Mouse (Mus musculus): Measurements from ENCODE around the gene Hyal6. TPM values are rescaled to one million over a fixed set of nuclear protein-coding genes. Genes with fewer than 3 reads are reported as not detected.

The Hyal6 gene
- polyA plus RNA-seq, 1 experiment = 0.01 TPM

DNA sequence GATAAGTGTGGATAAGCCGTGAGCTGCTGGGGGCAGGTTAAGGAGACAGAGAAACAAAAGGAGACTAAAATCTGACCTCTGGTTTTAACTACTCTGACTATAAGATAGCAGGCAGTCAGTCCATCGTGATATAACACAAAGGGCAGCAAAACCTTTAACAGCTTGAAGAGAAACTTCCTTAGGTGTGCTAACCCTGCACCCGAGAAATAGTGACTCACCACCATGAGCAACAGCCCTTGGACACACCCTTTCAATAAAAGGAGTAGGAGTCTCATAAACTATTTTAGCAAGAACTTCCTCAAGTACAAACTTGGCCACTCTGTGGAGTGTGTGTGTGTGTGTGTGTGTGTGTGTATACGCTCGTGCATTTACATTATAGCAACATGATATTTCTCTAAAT, 26.0 kb upstream of the Hyal6 start:
- TF ChIP-seq FOSL1 (IDR thresholded peaks at IDR 0.05; ENCODE audit: insufficient read depth, low read length, poor library complexity, severe bottlenecking) = no peak
- no peak overlapping the region for H3ac ChIP-seq (ENCODE audit: control insufficient read depth, insufficient read length, low read depth)
- H3K4me3 ChIP-seq (ENCODE audit: insufficient read depth, poor library complexity, severe bottlenecking) = no peak overlapping the region
- H3K79me2 ChIP-seq (ENCODE audit: control insufficient read depth, insufficient read depth) = no peaks in the 10 kb centered on the region
- no peaks in the 10 kb centered on the region for H3K79me3 ChIP-seq (ENCODE audit: low read depth)
- H3K27me3 ChIP-seq (ENCODE audit: control insufficient read depth, insufficient read depth, insufficient read length) = no peaks in the 10 kb centered on the region
- H3K36me3 ChIP-seq (ENCODE audit: control insufficient read depth, insufficient read depth) = no peaks in the 10 kb centered on the region

DNA sequence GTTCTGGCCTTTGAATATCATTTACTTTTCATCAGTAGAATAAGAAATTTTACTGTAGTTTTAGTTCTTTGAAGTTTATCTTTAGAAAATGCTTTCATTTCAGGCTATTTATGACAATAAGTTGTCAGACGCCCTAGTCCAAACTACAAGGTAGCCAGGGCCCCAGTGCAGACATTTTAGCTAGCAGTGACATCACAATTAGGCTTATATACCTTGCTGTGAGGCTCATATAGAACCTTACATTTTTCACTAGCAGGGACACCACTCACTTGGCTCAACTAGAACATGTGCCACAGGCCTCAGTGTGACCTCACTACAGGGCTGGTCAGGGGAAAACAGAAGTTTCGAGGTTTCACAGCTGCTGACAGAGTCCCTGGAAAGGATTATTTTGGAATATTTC, 25.5 kb upstream of the Hyal6 start:
- no peaks in the 10 kb centered on the region for H3K79me2 ChIP-seq (ENCODE audit: control insufficient read depth, insufficient read depth)
- no peak overlapping the region for H3ac ChIP-seq (ENCODE audit: control insufficient read depth, insufficient read length, low read depth)
- H3K36me3 ChIP-seq (ENCODE audit: control insufficient read depth, insufficient read depth) = no peaks in the 10 kb centered on the region
- H3K27me3 ChIP-seq (ENCODE audit: control insufficient read depth, insufficient read depth, insufficient read length) = no peaks in the 10 kb centered on the region
- H3K79me3 ChIP-seq (ENCODE audit: low read depth) = no peaks in the 10 kb centered on the region
- H3K4me3 ChIP-seq (ENCODE audit: insufficient read depth, poor library complexity, severe bottlenecking) = no peak overlapping the region
- no peak for TF ChIP-seq MYOG (IDR thresholded peaks at IDR 0.05; ENCODE audit: control insufficient read depth, extremely low read depth, insufficient read length)
- no peak for TF ChIP-seq CTCF (IDR thresholded peaks at IDR 0.05; ENCODE audit: control insufficient read depth, insufficient read depth, insufficient read length)
- no peak for TF ChIP-seq MAX (IDR thresholded peaks at IDR 0.05)
- TF ChIP-seq MYOD1 (IDR thresholded peaks at IDR 0.05; ENCODE audit: control insufficient read depth, insufficient read length, low read depth) = no peak
- no peak for TF ChIP-seq FOSL1 (IDR thresholded peaks at IDR 0.05; ENCODE audit: insufficient read depth, low read length, poor library complexity, severe bottlenecking)
- TF ChIP-seq CEBPB (IDR thresholded peaks at IDR 0.05; ENCODE audit: low read depth) = no peak
- no peak for TF ChIP-seq USF1 (IDR thresholded peaks at IDR 0.05; ENCODE audit: low read depth)

DNA sequence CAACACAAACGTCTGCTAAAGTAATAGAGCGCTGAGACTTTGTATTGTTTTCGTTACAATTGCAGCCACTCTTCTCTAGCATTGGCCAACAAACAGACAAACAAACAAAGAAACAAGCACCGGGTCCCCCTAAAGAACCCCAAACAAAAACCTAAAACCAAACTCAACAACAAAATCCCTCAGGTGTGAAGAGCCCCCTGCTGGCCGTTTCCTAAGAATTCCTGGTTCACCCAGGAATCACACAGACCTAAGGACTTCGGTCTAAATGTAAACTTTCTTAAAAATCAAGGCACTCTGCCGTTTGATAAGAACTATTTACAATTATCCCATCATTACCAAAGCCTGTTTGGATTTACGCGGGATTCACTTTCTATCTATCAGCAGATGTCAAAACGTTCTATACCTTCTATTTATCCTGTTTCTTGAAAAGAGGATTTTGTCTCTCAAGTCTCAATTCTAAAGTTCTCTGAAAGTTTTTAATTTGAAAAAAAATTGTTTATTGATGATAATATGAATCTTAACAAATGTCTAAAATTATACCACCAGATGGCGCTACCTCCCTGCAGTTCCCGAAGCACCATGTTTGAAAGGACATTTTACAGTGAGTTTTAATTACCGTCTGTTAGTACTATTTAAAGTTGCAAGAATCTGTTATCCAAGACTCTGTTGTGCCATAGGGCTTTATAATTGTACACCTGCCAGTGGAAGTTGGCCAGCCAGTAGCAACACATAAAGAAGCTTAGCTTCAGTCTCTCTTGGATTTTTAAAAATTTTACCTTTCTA, 11.5 kb upstream of the Hyal6 start:
- Histone ChIP-seq H3K4me3 (ENCODE audit: insufficient read depth, poor library complexity, severe bottlenecking) (no peak overlapping the region), H3ac (ENCODE audit: control insufficient read depth, insufficient read length, low read depth) (no peak overlapping the region), H3K79me3 (ENCODE audit: low read depth) (no peaks in the 10 kb centered on the region), H3K27me3 (ENCODE audit: control insufficient read depth, insufficient read depth, insufficient read length) (no peaks in the 10 kb centered on the region), H3K36me3 (ENCODE audit: control insufficient read depth, insufficient read depth) (no peaks in the 10 kb centered on the region), H3K79me2 (ENCODE audit: control insufficient read depth, insufficient read depth) (no peaks in the 10 kb centered on the region)
- TF ChIP-seq CTCF (IDR thresholded peaks at IDR 0.05; ENCODE audit: control insufficient read depth, insufficient read depth, insufficient read length) (no peak), FOSL1 (IDR thresholded peaks at IDR 0.05; ENCODE audit: insufficient read depth, low read length, poor library complexity, severe bottlenecking) (no peak), CEBPB (IDR thresholded peaks at IDR 0.05; ENCODE audit: low read depth) (no peak), MYOG (IDR thresholded peaks at IDR 0.05; ENCODE audit: control insufficient read depth, extremely low read depth, insufficient read length) (no peak)

DNA sequence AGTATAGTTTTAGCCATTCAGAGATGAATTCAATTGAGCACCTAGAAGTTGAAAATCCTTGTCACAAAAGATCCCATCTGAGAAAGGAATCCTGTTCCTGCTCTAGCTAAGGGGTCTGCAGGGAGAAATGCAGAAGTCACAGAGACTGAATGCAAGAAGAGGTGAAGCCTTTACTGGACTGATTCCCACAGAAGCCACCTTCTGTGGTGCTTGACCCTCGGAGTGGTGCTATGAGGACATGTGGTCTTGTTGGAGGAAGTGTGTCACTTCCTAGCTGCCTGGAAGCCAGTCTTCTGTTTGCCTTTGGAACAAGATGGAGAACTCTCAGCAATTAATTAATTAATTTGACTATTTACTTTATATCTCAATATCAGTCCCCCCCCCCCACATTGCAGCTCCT, 4.9 kb upstream of the Hyal6 start:
- Histone ChIP-seq H3K4me3 (ENCODE audit: insufficient read depth, poor library complexity, severe bottlenecking) (no peak overlapping the region), H3K36me3 (ENCODE audit: control insufficient read depth, insufficient read depth) (no peaks in the 10 kb centered on the region), H3ac (ENCODE audit: control insufficient read depth, insufficient read length, low read depth) (no peak overlapping the region), H3K79me2 (ENCODE audit: control insufficient read depth, insufficient read depth) (no peaks in the 10 kb centered on the region), H3K27me3 (ENCODE audit: control insufficient read depth, insufficient read depth, insufficient read length) (no peaks in the 10 kb centered on the region), H3K79me3 (ENCODE audit: low read depth) (no peaks in the 10 kb centered on the region)
- TF ChIP-seq USF1 (IDR thresholded peaks at IDR 0.05; ENCODE audit: low read depth) (no peak), MAX (IDR thresholded peaks at IDR 0.05) (no peak), MYOD1 (IDR thresholded peaks at IDR 0.05; ENCODE audit: control insufficient read depth, insufficient read length, low read depth) (no peak), CEBPB (IDR thresholded peaks at IDR 0.05; ENCODE audit: low read depth) (no peak), CTCF (IDR thresholded peaks at IDR 0.05; ENCODE audit: control insufficient read depth, insufficient read depth, insufficient read length) (no peak), FOSL1 (IDR thresholded peaks at IDR 0.05; ENCODE audit: insufficient read depth, low read length, poor library complexity, severe bottlenecking) (no peak), MYOG (IDR thresholded peaks at IDR 0.05; ENCODE audit: control insufficient read depth, extremely low read depth, insufficient read length) (no peak)

DNA sequence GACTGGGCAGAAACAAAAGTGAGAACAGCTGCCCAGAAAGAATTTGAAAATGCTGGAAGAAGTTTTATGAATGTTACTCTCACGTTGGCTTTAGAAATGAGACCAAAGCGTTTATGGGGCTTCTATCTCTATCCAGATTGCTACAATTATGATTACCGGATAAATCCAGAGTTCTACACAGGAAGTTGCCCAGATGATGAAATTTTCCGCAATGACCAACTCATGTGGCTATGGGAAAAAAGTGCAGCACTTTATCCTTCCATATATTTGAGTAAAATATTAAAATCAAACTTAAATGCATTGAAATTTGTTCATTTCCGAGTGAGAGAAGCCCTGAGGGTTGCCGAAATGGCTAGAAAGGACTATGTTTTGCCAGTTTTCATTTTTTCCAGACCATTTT, 1.5 kb downstream of the Hyal6 start:
- Histone ChIP-seq H3ac (ENCODE audit: control insufficient read depth, insufficient read length, low read depth) (no peak overlapping the region), H3K79me2 (ENCODE audit: control insufficient read depth, insufficient read depth) (no peaks in the 10 kb centered on the region), H3K27me3 (ENCODE audit: control insufficient read depth, insufficient read depth, insufficient read length) (no peaks in the 10 kb centered on the region), H3K36me3 (ENCODE audit: control insufficient read depth, insufficient read depth) (no peaks in the 10 kb centered on the region), H3K4me3 (ENCODE audit: insufficient read depth, poor library complexity, severe bottlenecking) (no peak overlapping the region), H3K79me3 (ENCODE audit: low read depth) (no peaks in the 10 kb centered on the region)
- TF ChIP-seq FOSL1 (IDR thresholded peaks at IDR 0.05; ENCODE audit: insufficient read depth, low read length, poor library complexity, severe bottlenecking) (no peak), CTCF (IDR thresholded peaks at IDR 0.05; ENCODE audit: control insufficient read depth, insufficient read depth, insufficient read length) (no peak), MYOG (IDR thresholded peaks at IDR 0.05; ENCODE audit: control insufficient read depth, extremely low read depth, insufficient read length) (no peak), USF1 (IDR thresholded peaks at IDR 0.05; ENCODE audit: low read depth) (no peak), MAX (IDR thresholded peaks at IDR 0.05) (no peak), MYOD1 (IDR thresholded peaks at IDR 0.05; ENCODE audit: control insufficient read depth, insufficient read length, low read depth) (no peak), CEBPB (IDR thresholded peaks at IDR 0.05; ENCODE audit: low read depth) (no peak)

DNA sequence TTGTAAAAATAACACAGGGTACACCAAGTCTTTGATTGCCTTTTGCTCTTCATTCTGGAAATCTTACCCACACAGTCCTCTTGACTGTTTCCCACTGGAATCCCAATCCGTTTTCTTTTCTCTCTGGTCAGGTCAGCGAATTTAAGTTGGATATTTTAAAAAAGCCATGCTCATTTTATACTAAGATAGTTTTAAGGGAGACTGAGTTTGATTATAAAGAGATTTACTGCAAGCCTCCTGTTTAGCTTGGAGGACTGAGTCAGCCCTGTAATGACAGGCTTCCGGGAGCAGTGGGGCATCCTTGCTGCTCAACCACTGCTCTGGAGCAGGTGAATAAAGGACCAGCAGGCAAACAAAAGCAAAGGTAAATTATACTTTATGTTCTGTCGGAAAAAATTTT, 15.0 kb downstream of the Hyal6 start, which contains the start of gene Hyal4:
Hyal4 (plus strand) TSS at position 301 of the 400 bp plus-strand sequence.
- Histone ChIP-seq H3K4me3 (ENCODE audit: insufficient read depth, poor library complexity, severe bottlenecking) (no peak within 1 kb of the TSS), H3K36me3 (ENCODE audit: control insufficient read depth, insufficient read depth) (no peaks in the 10 kb centered on the region), H3ac (ENCODE audit: control insufficient read depth, insufficient read length, low read depth) (no peak within 1 kb of the TSS), H3K79me3 (ENCODE audit: low read depth) (no peaks in the 10 kb centered on the region), H3K27me3 (ENCODE audit: control insufficient read depth, insufficient read depth, insufficient read length) (no peaks in the 10 kb centered on the region), H3K79me2 (ENCODE audit: control insufficient read depth, insufficient read depth) (no peaks in the 10 kb centered on the region)
- TF ChIP-seq MYOG (IDR thresholded peaks at IDR 0.05; ENCODE audit: control insufficient read depth, extremely low read depth, insufficient read length) (no peak), CEBPB (IDR thresholded peaks at IDR 0.05; ENCODE audit: low read depth) (no peak), MYOD1 (IDR thresholded peaks at IDR 0.05; ENCODE audit: control insufficient read depth, insufficient read length, low read depth) (no peak), FOSL1 (IDR thresholded peaks at IDR 0.05; ENCODE audit: insufficient read depth, low read length, poor library complexity, severe bottlenecking) (no peak)

Measured in C2C12 (cell line).